Comparison of ENCODE assay signal across 15 mouse cellular contexts in the genomic region with DNA sequence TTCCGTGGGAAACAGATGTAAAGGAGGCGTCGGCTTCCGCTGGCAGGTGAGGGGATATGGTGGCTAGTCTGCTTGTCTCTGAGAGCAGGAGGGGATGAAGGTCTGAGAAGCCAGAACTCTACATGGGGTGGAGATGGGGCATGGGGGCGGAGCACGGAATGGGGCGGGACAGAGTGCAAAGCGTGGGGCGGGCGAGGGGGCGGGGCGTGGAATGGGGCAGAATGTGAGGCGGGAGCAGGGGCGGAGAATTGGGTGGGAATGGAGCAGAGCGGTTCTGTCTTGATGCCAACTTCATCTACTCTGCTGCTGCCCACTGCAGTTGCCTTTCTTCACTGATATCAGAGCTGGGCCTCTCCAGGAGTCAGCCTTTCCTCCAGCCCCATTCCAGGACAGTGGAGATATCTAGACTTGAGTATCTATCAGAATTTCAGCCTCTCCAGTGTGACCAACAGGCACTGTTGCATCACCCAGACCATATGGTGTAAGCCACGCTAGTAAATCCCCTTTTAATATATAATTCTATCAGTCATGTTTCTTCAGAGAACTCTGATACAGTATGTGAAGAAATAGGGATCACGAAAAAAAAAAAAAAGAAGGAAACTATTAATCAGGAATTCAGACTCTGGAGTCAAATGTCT. TPM values are rescaled to one million over a fixed set of nuclear protein-coding genes. Genes with fewer than 3 reads are reported as not detected.
DNase-seq lines count a peak whose midpoint lies in the region; ATAC-seq lines count a peak whose summit lies in the region.
"Had no signal": no experiment of that assay in that cellular context is flagged by ENCODE, and none has a peak within 500 bp of the region (broad histone marks: within the 10 kb centered on the region; RNA-seq: fewer than 3 reads in every experiment).

No protein-coding gene starts in this region.

- H3K4me3 ChIP-seq in forebrain, embryonic 11.5 days (ENCODE audit: low read depth, low read length) = no peak overlapping the region
- no peak overlapping the region for H3K4me3 ChIP-seq in forebrain, embryonic 15.5 days
- H3K4me3 ChIP-seq in neural tube, embryonic 11.5 days (ENCODE audit: low read depth, low read length) = no peak overlapping the region
- no peak overlapping the region for H3K4me3 ChIP-seq in liver, embryonic 16.5 days (ENCODE audit: low read depth, low read length)
- H3K4me3 ChIP-seq in hindbrain, embryonic 10.5 days = no peak overlapping the region

- no peaks in the 10 kb centered on the region for H3K27me3 ChIP-seq in forebrain, embryonic 11.5 days (ENCODE audit: control insufficient read depth, insufficient read depth, low read length)
- H3K27me3 ChIP-seq in forebrain, embryonic 15.5 days = no peaks in the 10 kb centered on the region
- H3K27me3 ChIP-seq in neural tube, embryonic 11.5 days (ENCODE audit: control insufficient read depth, insufficient read depth, low read length) = no peaks in the 10 kb centered on the region
- no peaks in the 10 kb centered on the region; the same call in 1 of the 2 replicates for H3K27me3 ChIP-seq in liver, embryonic 16.5 days (ENCODE audit: control insufficient read depth, insufficient read depth, low read depth, low read length)
- no peaks in the 10 kb centered on the region for H3K27me3 ChIP-seq in hindbrain, embryonic 10.5 days (ENCODE audit: insufficient read depth, poor library complexity, severe bottlenecking)

- no peaks in the 10 kb centered on the region for H3K9me3 ChIP-seq in forebrain, embryonic 11.5 days (ENCODE audit: control insufficient read depth, low read length)
- H3K9me3 ChIP-seq in forebrain, embryonic 15.5 days = no peaks in the 10 kb centered on the region
- no peaks in the 10 kb centered on the region for H3K9me3 ChIP-seq in neural tube, embryonic 11.5 days (ENCODE audit: control insufficient read depth, low read length)
- no peaks in the 10 kb centered on the region for H3K9me3 ChIP-seq in liver, embryonic 16.5 days (replicated peaks; ENCODE audit: control insufficient read depth, low read length)
- no peaks in the 10 kb centered on the region for H3K9me3 ChIP-seq in hindbrain, embryonic 10.5 days

- no peak overlapping the region for H3K27ac ChIP-seq in forebrain, embryonic 11.5 days (ENCODE audit: low read depth, low read length)
- no peak overlapping the region for H3K27ac ChIP-seq in forebrain, embryonic 15.5 days (replicated peaks)
- H3K27ac ChIP-seq in neural tube, embryonic 11.5 days (ENCODE audit: low read depth, low read length) = no peak overlapping the region
- H3K27ac ChIP-seq in liver, embryonic 16.5 days (ENCODE audit: low read length) = peak overlapping the region; percentile 50
- no peak overlapping the region for H3K27ac ChIP-seq in hindbrain, embryonic 10.5 days
- H3K27ac ChIP-seq: hindbrain, embryonic 14.5 days had no signal

- no peak for ATAC-seq in forebrain, embryonic 11.5 days (replicated peaks; ENCODE audit: low FRiP score)
- no peak for ATAC-seq in forebrain, embryonic 15.5 days (replicated peaks)
- no peak for ATAC-seq in neural tube, embryonic 11.5 days (ENCODE audit: insufficient read depth, low FRiP score, low TSS enrichment)
- peak; percentile 68 for ATAC-seq in liver, embryonic 16.5 days (ENCODE audit: low read depth)
- ATAC-seq in cerebellum, adult (ENCODE audit: insufficient number of reproducible peaks, low FRiP score, low TSS enrichment) = no peak

- H3K9ac ChIP-seq in forebrain, embryonic 11.5 days (ENCODE audit: low read length) = no peak overlapping the region
- H3K9ac ChIP-seq in forebrain, embryonic 15.5 days (replicated peaks) = no peak overlapping the region
- H3K9ac ChIP-seq in neural tube, embryonic 11.5 days (ENCODE audit: low read length) = no peak overlapping the region
- no peak overlapping the region for H3K9ac ChIP-seq in liver, embryonic 16.5 days (ENCODE audit: low read depth, low read length)
- H3K9ac ChIP-seq: hindbrain, embryonic 14.5 days had no signal

- DNase-seq in forebrain, embryonic 11.5 days (ENCODE audit: low spot score) = peak; percentile 46
- peak; percentile 8 for DNase-seq in neural tube, embryonic 11.5 days (ENCODE audit: low spot score)
- no peak for DNase-seq in neural tube, embryonic 10.5 days (ENCODE audit: extremely low spot score, low spot score)
- DNase-seq in layer of hippocampus, postnatal 25 days (ENCODE audit: extremely low spot score in 1 of 2, low spot score in 1 of 2) = no peak
- no peak for DNase-seq in hindbrain, embryonic 10.5 days (ENCODE audit: low spot score)
- DNase-seq: cerebellum, postnatal 25 days; right cerebral cortex, postnatal 4 days had no signal

- no peaks in the 10 kb centered on the region for H3K4me1 ChIP-seq in forebrain, embryonic 11.5 days (replicated peaks; ENCODE audit: control insufficient read depth, insufficient read depth, low read length)
- H3K4me1 ChIP-seq in forebrain, embryonic 15.5 days = no peaks in the 10 kb centered on the region
- H3K4me1 ChIP-seq in neural tube, embryonic 11.5 days (ENCODE audit: control insufficient read depth, insufficient read depth, low read length) = no peaks in the 10 kb centered on the region
- peaks cover 6% of the 10 kb centered on the region for H3K4me1 ChIP-seq in liver, embryonic 16.5 days (ENCODE audit: control insufficient read depth, low read depth, low read length)
- peaks cover 5% of the 10 kb centered on the region for H3K4me1 ChIP-seq in hindbrain, embryonic 10.5 days (replicated peaks)

- 42% methylated on average over 17 of the region's 17 CpGs for WGBS in forebrain, embryonic 11.5 days
- WGBS in forebrain, embryonic 15.5 days = 38% methylated on average over 17 of the region's 17 CpGs
- WGBS in neural tube, embryonic 11.5 days = 32% methylated on average over 17 of the region's 17 CpGs
- WGBS in liver, embryonic 16.5 days (ENCODE audit: insufficient replicate concordance) = 37% methylated on average over 17 of the region's 17 CpGs
- 39% methylated on average over 17 of the region's 17 CpGs for WGBS in hindbrain, embryonic 10.5 days

- H3K4me2 ChIP-seq in forebrain, embryonic 11.5 days (ENCODE audit: low read depth, low read length, severe bottlenecking) = no peak overlapping the region
- no peak overlapping the region for H3K4me2 ChIP-seq in forebrain, embryonic 15.5 days (replicated peaks)
- no peak overlapping the region for H3K4me2 ChIP-seq in neural tube, embryonic 11.5 days (ENCODE audit: low read depth)
- H3K4me2 ChIP-seq in liver, embryonic 16.5 days (ENCODE audit: low read depth, low read length) = no peak overlapping the region
- H3K4me2 ChIP-seq: hindbrain, embryonic 14.5 days had no signal

- H3K36me3 ChIP-seq in forebrain, embryonic 11.5 days (ENCODE audit: control insufficient read depth, insufficient read depth, low read length) = no peaks in the 10 kb centered on the region
- H3K36me3 ChIP-seq in forebrain, embryonic 15.5 days = no peaks in the 10 kb centered on the region
- no peaks in the 10 kb centered on the region for H3K36me3 ChIP-seq in neural tube, embryonic 11.5 days (ENCODE audit: control insufficient read depth, insufficient read depth, low read length)
- H3K36me3 ChIP-seq in liver, embryonic 16.5 days (ENCODE audit: control insufficient read depth, insufficient read depth) = no peaks in the 10 kb centered on the region
- H3K36me3 ChIP-seq in hindbrain, embryonic 10.5 days = no peaks in the 10 kb centered on the region

RNA-seq across cellular contexts. Expression of gene Myl7, which starts 21.9 kb away (rescaled TPM):
- 0.47 and 1.3 TPM in 2 replicates for polyA plus RNA-seq in forebrain, embryonic 11.5 days (2014; fragmentation: Nextera tagmentation; extraction: Ambion mirVana)
- polyA plus RNA-seq in forebrain, embryonic 15.5 days (2015; fragmentation: Nextera tagmentation; extraction: Ambion mirVana) = 0.32 and 1.6 TPM in 2 replicates
- 3.9 and 16.9 TPM in 2 replicates for polyA plus RNA-seq in neural tube, embryonic 11.5 days (2014; fragmentation: Nextera tagmentation; extraction: Ambion mirVana)
- 4.3 and 4.8 TPM in 2 replicates for polyA plus RNA-seq in liver, embryonic 16.5 days (2015; fragmentation: Nextera tagmentation; extraction: Ambion mirVana)
- not detected for total RNA-seq in layer of hippocampus, postnatal 25 days (2021)
- 2.6 and 14.6 TPM in 2 replicates for polyA plus RNA-seq in hindbrain, embryonic 10.5 days (2016; fragmentation: Nextera tagmentation; extraction: Ambion mirVana)
- total RNA-seq: adrenal gland, adult 2 months; left cerebral cortex, postnatal 25 days had no signal
- polyA plus RNA-seq: C2C12; frontal cortex, adult 2 months; hindbrain, embryonic 14.5 days had no signal

RNA-seq across cellular contexts. Expression of gene Gck, which starts 29.4 kb away (rescaled TPM):
- 1.8 and 4.5 TPM in 2 replicates for polyA plus RNA-seq in forebrain, embryonic 11.5 days (2014; fragmentation: Nextera tagmentation; extraction: Ambion mirVana)
- 6.8 and 7.7 TPM in 2 replicates for polyA plus RNA-seq in forebrain, embryonic 15.5 days (2015; fragmentation: Nextera tagmentation; extraction: Ambion mirVana)
- 0.88 and 1.4 TPM in 2 replicates for polyA plus RNA-seq in neural tube, embryonic 11.5 days (2014; fragmentation: Nextera tagmentation; extraction: Ambion mirVana)
- polyA plus RNA-seq in liver, embryonic 16.5 days (2015; fragmentation: Nextera tagmentation; extraction: Ambion mirVana) = 0.48 and 0.57 TPM in 2 replicates
- 1 to 10 TPM; 1.8 to 3.9 TPM for total RNA-seq in layer of hippocampus, postnatal 25 days (2021)
- polyA plus RNA-seq in hindbrain, embryonic 10.5 days (2016; fragmentation: Nextera tagmentation; extraction: Ambion mirVana) = 2.5 and 3.8 TPM in 2 replicates
- polyA plus RNA-seq: C2C12 had no signal

RNA-seq across cellular contexts. Expression of gene Ykt6, which starts 35.1 kb away (rescaled TPM):
- polyA plus RNA-seq in forebrain, embryonic 11.5 days (2014; fragmentation: Nextera tagmentation; extraction: Ambion mirVana) = 25.5 and 27.2 TPM in 2 replicates
- 86.0 and 95.9 TPM in 2 replicates for polyA plus RNA-seq in forebrain, embryonic 15.5 days (2015; fragmentation: Nextera tagmentation; extraction: Ambion mirVana)
- 32.3 and 32.6 TPM in 2 replicates for polyA plus RNA-seq in neural tube, embryonic 11.5 days (2014; fragmentation: Nextera tagmentation; extraction: Ambion mirVana)
- polyA plus RNA-seq in liver, embryonic 16.5 days (2015; fragmentation: Nextera tagmentation; extraction: Ambion mirVana) = 16.8 and 17.7 TPM in 2 replicates
- total RNA-seq in layer of hippocampus, postnatal 25 days (2021) = 10 to 100 TPM; 70.2 to 73.0 TPM
- 53.4 and 54.5 TPM in 2 replicates for polyA plus RNA-seq in hindbrain, embryonic 10.5 days (2016; fragmentation: Nextera tagmentation; extraction: Ambion mirVana)

RNA-seq across cellular contexts. Expression of gene Pold2, which starts 42.4 kb away (rescaled TPM):
- 130 TPM in 2 replicates for polyA plus RNA-seq in forebrain, embryonic 11.5 days (2014; fragmentation: Nextera tagmentation; extraction: Ambion mirVana)
- 72.6 and 76.4 TPM in 2 replicates for polyA plus RNA-seq in forebrain, embryonic 15.5 days (2015; fragmentation: Nextera tagmentation; extraction: Ambion mirVana)
- 92.5 and 102 TPM in 2 replicates for polyA plus RNA-seq in neural tube, embryonic 11.5 days (2014; fragmentation: Nextera tagmentation; extraction: Ambion mirVana)
- polyA plus RNA-seq in liver, embryonic 16.5 days (2015; fragmentation: Nextera tagmentation; extraction: Ambion mirVana) = 51.8 and 52.5 TPM in 2 replicates
- total RNA-seq in layer of hippocampus, postnatal 25 days (2021) = 10 to 100 TPM; 21.2 to 21.9 TPM
- polyA plus RNA-seq in hindbrain, embryonic 10.5 days (2016; fragmentation: Nextera tagmentation; extraction: Ambion mirVana) = 137 and 152 TPM in 2 replicates

RNA-seq across cellular contexts. Expression of gene Aebp1, which starts 58.7 kb away (rescaled TPM):
- polyA plus RNA-seq in forebrain, embryonic 11.5 days (2014; fragmentation: Nextera tagmentation; extraction: Ambion mirVana) = 20.4 and 24.9 TPM in 2 replicates
- polyA plus RNA-seq in forebrain, embryonic 15.5 days (2015; fragmentation: Nextera tagmentation; extraction: Ambion mirVana) = 10.0 and 10.4 TPM in 2 replicates
- 8.9 and 9.7 TPM in 2 replicates for polyA plus RNA-seq in neural tube, embryonic 11.5 days (2014; fragmentation: Nextera tagmentation; extraction: Ambion mirVana)
- 8.3 and 9.7 TPM in 2 replicates for polyA plus RNA-seq in liver, embryonic 16.5 days (2015; fragmentation: Nextera tagmentation; extraction: Ambion mirVana)
- 1 to 10 TPM; 6.0 to 6.1 TPM for total RNA-seq in layer of hippocampus, postnatal 25 days (2021)
- polyA plus RNA-seq in hindbrain, embryonic 10.5 days (2016; fragmentation: Nextera tagmentation; extraction: Ambion mirVana) = 12.5 and 24.3 TPM in 2 replicates

Comparison
In these comparisons a context has a peak if more than half of its experiments do, and no peak if none do; other contexts are left out.
1. DNase-seq: peak in forebrain, embryonic 11.5 days (single experiment) and neural tube, embryonic 11.5 days (single experiment); none in neural tube, embryonic 10.5 days (single experiment), layer of hippocampus, postnatal 25 days (0 of 2) and hindbrain, embryonic 10.5 days (single experiment).